Mouse (Mus musculus) Patski (cell line): ENCODE data around the gene Sipa1l1. TPM values are rescaled to one million over a fixed set of nuclear protein-coding genes. Genes with fewer than 3 reads are reported as not detected.
A peak's percentile ranks its signal among the peaks of the same experiment; 100 is the strongest.

Experiments used
- ATAC-seq: fragments of 100-300 bp; one replicate; pipeline ENCODE4 v1.8.0; 2021
- CTCF ChIA-PET: fragments of 350-600 bp; sonication (Branson Sonifier 250); formaldehyde crosslinking; loops from one replicate; lab custom pipeline; 2022; ENCODE audit warnings: inconsistent platforms; lab: Charles Lee
- POLR2A ChIA-PET: fragments of 350-600 bp; sonication (Branson Sonifier 250); formaldehyde crosslinking; loops from one replicate; lab custom pipeline; 2022; ENCODE audit warnings: antibody characterized with exemption, inconsistent platforms; lab: Charles Lee
- DNase-seq: peaks from one replicate; pipeline ENCODE4 v3.0.0-alpha.2; 2011; ENCODE audit warnings: low read depth, low spot score
- H3K27me3 ChIP-seq: fragments of 371-371 bp; one replicate; pipeline ENCODE4 v1.5.1; 2021
- CTCF ChIP-seq: fragments of 100-300 bp; IDR thresholded peaks from one replicate; pipeline ENCODE4 v1.5.1; 2021
- in situ Hi-C: fragments of 300-500 bp; cut with MboI; formaldehyde crosslinking; loops from 3 replicates; pipeline ENCODE4 v1.11.1; 2018; ENCODE audit warnings: low pct_unique_long_range_greater_than_20kb, mixed read lengths
- polyA plus RNA-seq: library from polyadenylated mRNA; unstranded; gene quantifications from one replicate; pipeline ENCODE4 v1.2.3, GENCODE M21; 2021

The Sipa1l1 gene
- polyA plus RNA-seq, 1 experiment from 2014 or later, result 26.0 TPM

DNA sequence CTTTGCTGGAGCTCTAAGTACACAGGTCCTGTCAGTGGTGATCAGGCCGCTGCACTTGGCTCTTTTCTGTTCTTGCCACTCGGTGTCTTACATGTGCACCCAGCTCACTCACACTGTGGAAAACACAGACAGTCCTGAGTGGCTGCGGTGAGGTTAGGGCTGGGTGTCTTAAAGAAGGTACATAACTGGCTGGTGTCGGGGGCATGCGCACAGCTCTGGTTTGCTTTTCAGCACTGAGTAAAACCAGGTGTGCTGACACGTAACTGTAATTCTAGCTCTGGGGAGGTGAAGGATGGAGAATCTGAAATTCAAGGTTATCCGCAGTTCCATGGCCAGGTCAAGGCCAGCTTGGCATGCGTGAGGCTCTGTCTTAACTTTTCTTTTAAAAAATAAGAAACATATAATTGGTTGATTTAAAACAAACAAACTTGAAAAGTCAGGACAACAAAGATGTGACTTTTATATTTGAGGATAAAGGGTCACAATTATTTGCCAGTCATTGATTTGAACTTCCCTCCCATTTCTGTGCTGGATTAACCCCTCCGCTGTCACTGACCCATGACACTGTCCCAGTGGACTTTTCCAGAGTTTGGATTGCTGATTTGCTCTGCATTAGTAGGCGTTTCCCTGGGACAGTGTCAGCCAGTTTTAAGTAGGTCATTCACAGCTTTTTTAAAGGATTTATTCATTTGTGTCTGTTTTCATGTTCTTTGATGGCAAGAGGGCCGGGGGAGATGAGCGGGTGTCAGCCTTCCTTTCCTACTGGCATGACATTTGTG lies 163.9 kb downstream of the Sipa1l1 start:
- DNase-seq (no peak), ATAC-seq (no peak)
- CTCF ChIA-PET, result interaction anchor here (1.0 to 1.3 kb wide), 2 partner anchors 10 to 20 kb away, joined by 3 read pairs; no protein-coding TSS in a partner anchor
- POLR2A ChIA-PET, result no interaction called here
- no peaks in the 10 kb centered on the region for H3K27me3 ChIP-seq
- in situ Hi-C loops, result no loop called here
- TF ChIP-seq CTCF, result no peak

GRCm38 (mm10) chr12:82333999-82334398 lies 164.9 kb downstream of the Sipa1l1 start:
- no peak for TF ChIP-seq CTCF
- POLR2A ChIA-PET, result no interaction called here
- H3K27me3 ChIP-seq, result no peaks in the 10 kb centered on the region
- CTCF ChIA-PET, result interaction anchor here (1.0 kb wide), 1 partner anchor 11 kb away, joined by 3 read pairs; no protein-coding TSS in a partner anchor
- DNase-seq (no peak), ATAC-seq (no peak)
- in situ Hi-C loops, result no loop called here

GRCm38 (mm10) chr12:82334550-82334949 lies 165.4 kb downstream of the Sipa1l1 start:
- POLR2A ChIA-PET, result no interaction called here

DNA sequence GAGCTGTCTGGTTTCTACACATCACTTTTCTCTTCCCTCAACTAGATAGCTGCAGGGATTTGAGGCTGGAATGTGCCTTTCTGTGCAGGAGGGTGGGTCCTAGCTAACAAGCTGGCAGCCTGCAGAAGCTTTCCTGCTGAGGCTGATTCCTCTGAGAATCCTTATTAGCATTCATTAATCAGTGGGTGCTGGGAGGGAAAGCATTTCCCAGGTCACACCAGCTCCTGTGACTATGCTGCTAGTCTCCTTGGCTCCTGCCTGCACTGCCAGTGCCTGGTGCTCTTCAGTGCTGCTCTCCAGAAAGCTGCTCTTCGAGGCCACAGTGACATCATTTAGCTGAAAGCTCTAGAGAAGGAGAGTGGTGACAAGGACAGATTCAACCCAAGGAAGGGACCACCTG lies 166.0 kb downstream of the Sipa1l1 start:
- H3K27me3 ChIP-seq, result no peaks in the 10 kb centered on the region
- ATAC-seq (peak; percentile 39), DNase-seq (no peak)
- ChIA-PET POLR2A (no interaction called here), CTCF (interaction anchor here (1.0 to 1.8 kb wide), 2 partner anchors 9 to 35 kb away, joined by 3 to 4 read pairs; no protein-coding TSS in a partner anchor)
- TF ChIP-seq CTCF, result no peak
- in situ Hi-C loops, result no loop called here

More at GRCm38 (mm10) chr12:82334550-82334949, 165.4 kb downstream of the Sipa1l1 start:
- ATAC-seq (no peak), DNase-seq (no peak)
- in situ Hi-C loops, result no loop called here
- CTCF ChIA-PET, result interaction anchor here (1.0 to 1.8 kb wide), 2 partner anchors 8 to 35 kb away, joined by 3 to 4 read pairs; no protein-coding TSS in a partner anchor
- no peak for TF ChIP-seq CTCF
- no peaks in the 10 kb centered on the region for H3K27me3 ChIP-seq

DNA sequence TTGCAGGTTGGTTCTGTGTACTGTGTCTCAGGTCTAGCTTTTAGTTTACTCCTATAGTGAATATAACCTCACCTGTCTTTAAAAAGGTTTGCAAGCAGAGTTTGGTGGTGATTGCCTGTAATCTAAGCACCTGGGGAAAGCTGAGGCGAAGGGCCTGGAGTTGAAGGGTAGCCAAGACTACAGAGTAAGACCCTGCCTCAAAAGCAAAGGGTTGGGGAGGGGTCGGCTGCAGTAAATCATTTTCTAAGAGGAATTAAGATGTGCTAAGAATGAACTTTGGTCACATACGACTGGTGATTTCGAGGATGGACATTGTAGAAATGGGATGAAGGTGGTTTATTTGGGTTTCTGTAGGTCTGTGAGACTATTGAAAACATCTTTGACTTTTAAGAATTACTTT lies 169.4 kb downstream of the Sipa1l1 start:
- ChIA-PET POLR2A (interaction anchor here (0.5 kb wide), 1 partner anchor 339 kb away, joined by 3 read pairs; no protein-coding TSS in a partner anchor), CTCF (interaction anchor here (1.0 to 1.8 kb wide), 3 partner anchors 10 to 33 kb away, joined by 3 to 6 read pairs (median 3); no protein-coding TSS in a partner anchor)
- no peaks in the 10 kb centered on the region for H3K27me3 ChIP-seq
- in situ Hi-C loops, result no loop called here
- DNase-seq (no peak), ATAC-seq (no peak)
- TF ChIP-seq CTCF, result no peak

GRCm38 (mm10) chr12:82339221-82339861 lies 170.2 kb downstream of the Sipa1l1 start:
- DNase-seq (no peak), ATAC-seq (no peak)
- no peaks in the 10 kb centered on the region for H3K27me3 ChIP-seq
- ChIA-PET CTCF (interaction anchor here (0.6 to 1.6 kb wide), 2 partner anchors 15 to 42 kb away, joined by 3 read pairs; no protein-coding TSS in a partner anchor), POLR2A (no interaction called here)
- TF ChIP-seq CTCF, result no peak
- in situ Hi-C loops, result no loop called here

- in situ Hi-C loops, result no loop called here
- ATAC-seq (no peak), DNase-seq (no peak)
- no peak for TF ChIP-seq CTCF
- POLR2A ChIA-PET, result no interaction called here
- no peaks in the 10 kb centered on the region for H3K27me3 ChIP-seq
- CTCF ChIA-PET, result no interaction called here
These were observed 171.2 kb downstream of the Sipa1l1 start for GRCm38 (mm10) chr12:82340196-82340918.

GRCm38 (mm10) chr12:82341181-82341580 lies 172.1 kb downstream of the Sipa1l1 start:
- no peak for TF ChIP-seq CTCF
- ATAC-seq (no peak), DNase-seq (no peak)
- in situ Hi-C loops, result no loop called here
- H3K27me3 ChIP-seq, result no peaks in the 10 kb centered on the region
- ChIA-PET CTCF (no interaction called here), POLR2A (no interaction called here)

- in situ Hi-C loops, result no loop called here
- DNase-seq (no peak), ATAC-seq (no peak)
- ChIA-PET POLR2A (no interaction called here), CTCF (no interaction called here)
- no peaks in the 10 kb centered on the region for H3K27me3 ChIP-seq
- TF ChIP-seq CTCF, result no peak
These were observed 172.6 kb downstream of the Sipa1l1 start for GRCm38 (mm10) chr12:82341696-82342095.

DNA sequence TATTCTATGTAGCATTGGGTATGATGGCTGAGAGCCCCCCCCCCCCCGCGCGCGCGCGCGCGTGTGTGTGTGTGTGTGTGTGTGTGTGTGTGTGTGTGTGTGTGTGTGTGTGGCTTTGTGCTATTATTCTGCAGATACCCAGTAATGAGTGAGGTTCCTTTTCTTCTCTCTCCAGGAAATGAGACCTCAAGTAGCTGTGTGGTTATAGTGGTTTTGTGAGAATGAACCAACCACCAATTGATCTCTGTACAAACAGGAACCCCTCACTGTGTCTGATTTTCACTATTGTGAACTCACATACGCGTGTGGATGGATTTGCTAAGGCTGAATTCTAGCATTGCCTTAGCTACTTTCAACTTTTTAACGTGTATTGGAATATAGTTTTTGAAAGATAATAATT lies 181.0 kb downstream of the Sipa1l1 start:
- in situ Hi-C loops, result no loop called here
- no peak for ATAC-seq
- DNase-seq, result no peak
- no peaks in the 10 kb centered on the region for H3K27me3 ChIP-seq
- ChIA-PET CTCF (no interaction called here), POLR2A (interaction anchor here (0.8 kb wide), 1 partner anchor 176 kb away, joined by 4 read pairs; no protein-coding TSS in a partner anchor)
- no peak for TF ChIP-seq CTCF
